Mouse (Mus musculus) forebrain, embryonic 15.5 days (tissue): ENCODE data around the gene Ifit1bl1. TPM values are rescaled to one million over a fixed set of nuclear protein-coding genes. Genes with fewer than 3 reads are reported as not detected.
"Not testable (repeated sequence)": the region's sequence is repeated elsewhere in the genome, so short reads cannot be mapped to it uniquely, and the experiment has no call there.

Source experiments
- ATAC-seq: fragments of 200-750 bp; cut with Nextera tagmentation; replicated peaks from 2 replicates; pipeline ENCODE4 v1.8.0; 2017; ENCODE audit warnings: mild to moderate bottlenecking, moderate TSS enrichment, moderate library complexity
- H3K27ac ChIP-seq: fragments of 300-500 bp; sonication (generic); replicated peaks from 2 replicates; pipeline ENCODE4 v1.5.1; 2015; ENCODE audit warnings: mild to moderate bottlenecking, inconsistent platforms
- H3K27me3 ChIP-seq: fragments of 300-500 bp; sonication (generic); 2 replicates; pipeline ENCODE4 v1.6.1; 2015; ENCODE audit warnings: inconsistent platforms
- H3K36me3 ChIP-seq: fragments of 300-500 bp; sonication (generic); 2 replicates; pipeline ENCODE4 v1.6.1; 2015; ENCODE audit warnings: mild to moderate bottlenecking, inconsistent platforms
- H3K4me1 ChIP-seq: fragments of 300-500 bp; sonication (generic); 2 replicates; pipeline ENCODE4 v1.6.1; 2015; ENCODE audit warnings: inconsistent platforms
- H3K4me2 ChIP-seq: fragments of 300-500 bp; sonication (generic); replicated peaks from 2 replicates; pipeline ENCODE4 v1.6.1; 2015; ENCODE audit warnings: mild to moderate bottlenecking, inconsistent platforms
- H3K4me3 ChIP-seq: fragments of 300-500 bp; sonication (generic); 2 replicates; pipeline ENCODE4 v1.5.1; 2015; ENCODE audit warnings: mild to moderate bottlenecking, inconsistent platforms
- H3K9ac ChIP-seq: fragments of 300-500 bp; sonication (generic); replicated peaks from 2 replicates; pipeline ENCODE4 v1.6.1; 2015; ENCODE audit warnings: mild to moderate bottlenecking, inconsistent platforms
- H3K9me3 ChIP-seq: fragments of 300-500 bp; sonication (generic); 2 replicates; pipeline ENCODE4 v1.6.1; 2016; ENCODE audit warnings: inconsistent platforms
- WGBS: fragments of 180-500 bp; shearing (Covaris S2); methylation state at CpG from one replicate; pipeline ENCODE4 v1.1.7; 2015; ENCODE audit warnings: mixed read lengths; 5-methylcytosine and 5-hydroxymethylcytosine counted together
- polyA plus RNA-seq: library from polyadenylated mRNA; unstranded; fragments of >200 nt; fragmentation: Nextera tagmentation; extraction: Ambion mirVana; gene quantifications from 2 replicates; pipeline ENCODE4 v1.2.1, GENCODE M21; 2015

The Ifit1bl1 gene
- polyA plus RNA-seq, 1 experiment from 2014 or later = 0.39 TPM

DNA sequence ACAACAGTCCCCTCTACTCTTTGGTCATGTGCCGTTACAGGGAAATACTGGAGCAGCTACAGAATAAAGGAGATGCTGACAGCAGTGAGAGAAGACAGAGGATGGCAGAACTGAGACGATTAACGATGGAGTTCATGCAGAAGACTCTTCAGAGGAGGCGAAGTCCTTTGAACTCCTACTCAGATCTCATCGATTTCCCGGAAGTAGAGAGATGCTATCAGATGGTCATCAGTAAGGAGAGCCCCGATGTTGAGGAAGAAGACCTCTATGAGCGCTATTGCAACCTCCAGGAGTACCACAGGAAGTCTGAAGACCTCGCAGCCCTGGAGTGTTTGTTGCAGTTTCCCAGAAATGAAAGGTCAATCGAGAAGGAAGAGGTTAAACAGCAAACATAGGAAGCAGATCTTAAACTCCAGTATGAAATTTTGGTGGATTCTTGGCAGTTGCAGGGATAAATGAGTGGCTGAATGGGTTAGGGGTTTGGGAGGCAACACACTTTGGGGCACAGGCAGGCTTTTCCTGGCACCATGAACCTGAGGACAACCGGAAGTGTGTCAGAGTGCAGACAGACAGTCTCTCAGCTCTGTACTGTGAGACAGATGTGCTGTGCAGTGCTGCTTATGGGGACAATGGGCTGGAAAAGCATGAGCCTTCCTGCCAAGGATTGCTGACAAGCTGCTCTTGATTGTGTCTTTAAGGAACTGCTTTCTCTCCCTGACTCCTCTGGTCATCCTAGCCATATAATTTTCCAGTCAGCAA lies 10.7 kb upstream of the Ifit1bl1 start:
- H3K9ac ChIP-seq, H3K4me2 ChIP-seq: not testable (repeated sequence)

DNA sequence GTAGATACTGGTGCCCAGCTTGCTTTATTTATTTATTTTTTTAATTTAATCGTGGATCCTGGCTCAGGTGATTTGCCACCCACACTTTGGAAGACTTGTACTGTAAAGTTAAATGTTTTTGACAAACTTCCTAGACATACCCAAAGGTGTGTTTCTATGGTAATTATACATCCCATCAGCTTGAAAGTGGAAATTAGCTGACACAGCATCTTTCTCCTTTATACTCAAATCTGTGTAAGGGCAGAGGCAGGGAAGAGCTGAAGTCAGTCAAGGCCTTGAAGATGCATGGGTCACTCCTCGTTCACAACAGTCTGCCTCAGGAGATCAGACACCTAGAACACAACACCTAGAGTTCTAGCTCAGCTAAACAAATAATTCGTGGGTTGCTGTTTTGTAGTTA lies 8.4 kb upstream of the Ifit1bl1 start:
- 75% methylated on average over 3 of the region's 3 CpGs for WGBS
- not testable (repeated sequence) for ATAC-seq, H3K9ac ChIP-seq

More for the DNA sequence above, 10.7 kb upstream of the Ifit1bl1 start:
- H3K4me3 ChIP-seq, H3K4me1 ChIP-seq, ATAC-seq, H3K9me3 ChIP-seq, H3K27me3 ChIP-seq, H3K36me3 ChIP-seq, H3K27ac ChIP-seq: not testable (repeated sequence)
- WGBS = 86% methylated on average over 5 of the region's 11 CpGs

DNA sequence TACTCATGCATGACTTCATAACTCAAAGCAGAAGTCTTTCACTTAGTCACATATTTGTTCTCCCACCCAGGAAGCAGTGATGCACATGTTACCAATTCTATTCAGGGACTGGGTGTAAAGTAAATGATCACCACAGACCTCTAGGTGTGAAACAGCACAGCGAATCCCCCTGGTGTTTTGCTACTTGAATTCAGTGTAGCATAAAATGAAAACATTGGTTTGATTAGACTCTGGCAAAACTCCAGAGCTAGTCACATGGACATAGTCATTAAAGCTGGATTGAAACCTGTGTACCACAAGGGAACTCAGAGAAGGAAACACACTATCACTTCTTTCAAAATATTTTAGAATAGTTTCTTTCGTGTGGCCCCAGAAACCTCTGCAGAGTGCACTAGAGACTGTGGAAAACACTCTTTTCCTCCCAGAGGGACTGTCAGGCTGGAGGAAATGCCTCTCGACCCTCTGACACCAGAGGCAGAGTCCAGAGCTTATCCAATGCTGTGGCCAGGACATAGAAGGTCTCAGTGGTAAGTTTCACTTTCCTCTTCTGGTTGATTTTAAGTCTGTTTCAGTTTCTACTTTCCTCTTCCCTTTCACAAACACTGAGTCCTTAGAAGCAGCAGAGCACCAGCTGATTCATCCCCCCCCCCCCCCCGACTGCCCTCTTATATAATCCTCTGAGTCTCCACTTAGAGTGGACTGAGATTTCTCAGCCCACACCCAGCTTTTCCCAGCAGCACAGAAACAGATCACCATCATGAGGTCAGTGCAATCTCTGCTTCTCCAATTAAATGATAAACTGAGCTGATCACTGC lies 5.7 kb upstream of the Ifit1bl1 start, which contains the start of gene Ifit3b:
Gene Ifit3b, plus strand, starts transcription at position 734 of the 815 bp plus-strand sequence.
- not testable (repeated sequence) for H3K4me3 ChIP-seq, H3K36me3 ChIP-seq, H3K4me1 ChIP-seq, H3K9me3 ChIP-seq, H3K4me2 ChIP-seq, H3K27ac ChIP-seq, H3K27me3 ChIP-seq, H3K9ac ChIP-seq
- WGBS = 50% methylated on average over 4 of the region's 4 CpGs
- ATAC-seq = peak; percentile 46

More for the DNA sequence above, 8.4 kb upstream of the Ifit1bl1 start:
- not testable (repeated sequence) for H3K36me3 ChIP-seq, H3K9me3 ChIP-seq, H3K4me1 ChIP-seq, H3K27me3 ChIP-seq, H3K27ac ChIP-seq, H3K4me2 ChIP-seq, H3K4me3 ChIP-seq

DNA sequence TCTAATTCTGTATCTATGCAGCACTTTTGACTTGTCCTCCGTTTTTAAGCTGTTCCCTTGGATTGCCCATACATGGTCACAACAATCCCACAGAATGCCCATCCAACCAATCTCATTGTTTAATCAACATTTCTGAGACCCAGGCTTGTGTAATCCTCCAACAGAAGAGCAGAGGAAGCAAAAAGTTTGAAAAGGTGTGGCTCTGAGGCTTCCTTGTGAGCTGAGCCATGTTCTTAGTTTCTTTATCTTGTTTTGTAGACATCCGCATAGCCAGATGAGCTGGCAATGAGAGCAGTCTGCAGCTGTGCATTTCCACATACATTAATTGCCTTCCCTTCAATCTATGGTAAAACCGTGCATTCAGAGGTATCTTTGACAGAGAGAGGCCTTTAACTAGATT lies 3.7 kb upstream of the Ifit1bl1 start:
- WGBS = 91% methylated on average over 3 of the region's 3 CpGs
- no peak overlapping the region for H3K4me3 ChIP-seq
- H3K9ac ChIP-seq = no peak overlapping the region
- no peak for ATAC-seq
- H3K27me3 ChIP-seq = no peaks in the 10 kb centered on the region
- H3K9me3 ChIP-seq = no peaks in the 10 kb centered on the region
- no peak overlapping the region for H3K4me2 ChIP-seq
- 0 out of 2 replicates have a peak, but pooled peaks cover 3% of the 10 kb centered on the region for H3K4me1 ChIP-seq
- no peak overlapping the region for H3K27ac ChIP-seq
- no peaks in the 10 kb centered on the region for H3K36me3 ChIP-seq

DNA sequence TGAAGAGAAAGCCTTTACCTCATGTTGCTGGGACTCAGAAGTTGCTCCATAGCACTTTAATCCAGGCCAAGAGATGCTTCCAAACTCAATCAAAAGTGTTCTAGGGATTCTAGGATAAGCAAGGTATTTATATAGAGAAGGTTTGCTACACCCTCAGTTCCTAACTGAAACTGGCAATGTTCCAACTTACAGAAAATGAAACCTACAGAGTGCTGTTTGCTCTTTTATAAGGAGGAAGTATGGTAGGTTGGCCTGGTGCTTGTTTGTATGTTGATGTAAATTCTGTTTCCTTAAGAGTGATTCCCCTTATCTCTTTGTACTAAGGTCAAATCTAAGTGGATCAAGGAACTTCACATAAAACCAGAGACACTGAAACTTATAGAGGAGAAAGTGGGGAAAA lies 2.5 kb downstream of the Ifit1bl1 start:
- H3K4me3 ChIP-seq, H3K36me3 ChIP-seq, H3K4me1 ChIP-seq, H3K27me3 ChIP-seq, H3K27ac ChIP-seq, H3K9me3 ChIP-seq, H3K4me2 ChIP-seq, H3K9ac ChIP-seq, ATAC-seq: not testable (repeated sequence)

DNA sequence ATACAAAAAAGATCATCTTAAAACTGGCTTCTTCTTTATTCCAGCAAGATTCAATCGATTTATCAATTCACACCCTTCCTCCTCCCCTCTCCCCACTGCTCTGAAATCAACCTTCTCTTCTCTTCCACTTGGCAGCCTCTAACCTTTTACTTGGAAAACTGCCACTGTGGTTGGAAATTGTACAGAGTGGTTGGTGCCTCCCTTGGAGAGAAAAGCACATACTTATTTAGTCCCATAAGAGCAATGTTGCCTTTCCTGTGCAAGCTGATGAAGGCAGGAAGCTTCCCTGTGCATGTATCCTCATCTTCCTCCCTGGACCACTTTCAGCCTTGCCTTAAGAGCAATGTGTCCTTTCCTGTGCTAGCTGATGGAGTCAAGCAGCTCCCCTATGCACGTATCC lies 3.4 kb downstream of the Ifit1bl1 start:
- Histone ChIP-seq H3K36me3 (no peaks in the 10 kb centered on the region), H3K27ac (no peak overlapping the region), H3K4me3 (no peak overlapping the region), H3K27me3 (no peaks in the 10 kb centered on the region), H3K9me3 (no peaks in the 10 kb centered on the region), H3K9ac (no peak overlapping the region), H3K4me1 (0 out of 2 replicates have a peak, but pooled peaks cover 3% of the 10 kb centered on the region), H3K4me2 (no peak overlapping the region)
- ATAC-seq = peak; percentile 72; the same call in 1 of the 2 replicates
- 67% methylated on average over 2 of the region's 2 CpGs for WGBS

DNA sequence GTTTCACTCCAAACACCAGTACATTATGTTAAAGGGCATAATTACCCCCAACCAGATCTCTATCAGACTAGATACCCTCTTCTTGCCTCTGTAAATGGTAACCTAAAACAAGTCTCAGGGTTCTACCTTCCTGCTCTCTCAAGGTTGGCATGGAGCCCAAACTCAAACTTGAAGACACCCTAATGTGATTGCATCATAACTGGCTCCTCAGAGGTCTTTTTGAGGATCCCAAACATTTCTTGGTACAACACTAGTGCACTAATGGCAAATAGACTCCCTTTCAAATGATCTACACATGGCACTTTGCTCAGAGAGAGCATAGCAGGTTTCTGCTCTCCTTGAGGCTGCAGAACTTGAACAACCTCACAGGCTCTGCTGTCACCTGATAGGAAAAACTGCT lies 4.9 kb downstream of the Ifit1bl1 start:
- no peaks in the 10 kb centered on the region for H3K9me3 ChIP-seq
- no peak for ATAC-seq
- H3K27me3 ChIP-seq = no peaks in the 10 kb centered on the region
- no peak overlapping the region for H3K4me2 ChIP-seq
- H3K4me1 ChIP-seq = 0 out of 2 replicates have a peak, but pooled peaks cover 3% of the 10 kb centered on the region
- no peak overlapping the region for H3K4me3 ChIP-seq
- no peak overlapping the region for H3K27ac ChIP-seq
- H3K9ac ChIP-seq = no peak overlapping the region
- H3K36me3 ChIP-seq = no peaks in the 10 kb centered on the region

DNA sequence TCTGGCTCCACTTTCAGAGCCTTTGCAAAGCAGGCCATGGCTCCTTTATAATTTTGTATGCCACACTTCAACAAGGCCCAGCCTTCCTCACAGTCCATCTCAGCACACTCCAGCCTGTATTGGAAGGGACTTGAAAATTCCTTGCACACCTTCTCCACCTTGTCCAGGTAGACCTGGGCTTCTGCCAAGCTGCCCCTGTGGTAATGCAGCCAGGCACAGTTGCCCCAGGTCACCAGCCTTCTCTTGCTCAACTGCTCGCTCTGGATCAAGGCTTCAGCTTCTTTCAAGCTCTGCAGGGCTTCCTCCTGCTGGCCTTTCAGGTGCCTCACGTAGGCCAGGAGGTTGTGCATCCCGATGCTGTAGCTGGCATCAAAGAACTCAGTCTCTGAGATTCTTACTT lies 7.2 kb downstream of the Ifit1bl1 start:
- ATAC-seq, H3K27ac ChIP-seq, H3K4me2 ChIP-seq, H3K9me3 ChIP-seq, H3K27me3 ChIP-seq, H3K36me3 ChIP-seq, H3K9ac ChIP-seq, H3K4me1 ChIP-seq, H3K4me3 ChIP-seq: not testable (repeated sequence)
- WGBS = 75% methylated on average over 3 of the region's 3 CpGs

DNA sequence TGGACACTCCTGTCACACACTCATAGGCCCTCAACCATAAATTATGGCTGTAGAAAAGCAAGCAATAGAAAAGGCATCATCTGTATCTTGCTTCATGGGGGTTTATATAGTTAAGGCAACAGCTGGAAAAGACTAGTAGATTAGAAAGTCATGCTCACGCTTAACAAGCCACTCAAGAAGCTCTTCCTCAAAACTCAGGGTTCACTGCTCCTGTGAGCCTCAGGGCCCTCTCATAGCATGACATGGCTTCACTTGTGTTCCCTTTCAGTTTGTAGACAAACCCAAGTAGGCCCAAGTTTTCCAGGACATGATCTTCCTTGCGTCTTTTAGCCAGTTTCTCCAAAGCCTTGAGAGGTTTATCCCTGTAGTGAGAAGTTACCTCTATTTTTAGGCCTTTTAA lies 8.3 kb downstream of the Ifit1bl1 start:
- H3K36me3 ChIP-seq = no peaks in the 10 kb centered on the region
- 96% methylated on average over 2 of the region's 2 CpGs for WGBS
- no peaks in the 10 kb centered on the region for H3K9me3 ChIP-seq
- H3K4me1 ChIP-seq = 0 out of 2 replicates have a peak, but pooled peaks cover 2% of the 10 kb centered on the region
- no peak overlapping the region for H3K4me2 ChIP-seq
- H3K9ac ChIP-seq = no peak overlapping the region
- no peak overlapping the region for H3K27ac ChIP-seq
- no peak for ATAC-seq
- H3K27me3 ChIP-seq = no peaks in the 10 kb centered on the region
- no peak overlapping the region for H3K4me3 ChIP-seq

DNA sequence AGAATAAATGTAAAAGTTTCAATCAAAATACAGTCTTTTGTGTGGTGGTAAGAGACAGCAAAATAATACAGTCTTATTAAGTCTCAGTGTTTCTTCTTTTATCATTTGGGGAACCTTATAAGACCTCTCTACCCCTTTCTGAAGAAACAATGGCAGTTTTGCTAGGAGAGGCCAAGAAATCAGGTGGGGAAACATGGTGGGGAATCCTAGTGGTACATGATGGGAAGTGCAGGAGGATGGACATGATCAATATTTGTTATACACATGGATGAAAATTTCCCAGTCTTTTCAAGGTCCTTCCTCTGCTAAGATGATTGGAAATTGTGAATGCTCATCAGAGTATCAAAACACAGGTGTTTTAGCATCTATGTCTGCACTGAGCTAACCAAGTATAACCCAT lies 12.8 kb downstream of the Ifit1bl1 start:
- Histone ChIP-seq H3K4me1 (no peaks in the 10 kb centered on the region), H3K27me3 (no peaks in the 10 kb centered on the region), H3K36me3 (no peaks in the 10 kb centered on the region), H3K4me2 (no peak overlapping the region), H3K4me3 (no peak overlapping the region), H3K27ac (no peak overlapping the region), H3K9me3 (no peaks in the 10 kb centered on the region), H3K9ac (no peak overlapping the region)
- no peak for ATAC-seq

DNA sequence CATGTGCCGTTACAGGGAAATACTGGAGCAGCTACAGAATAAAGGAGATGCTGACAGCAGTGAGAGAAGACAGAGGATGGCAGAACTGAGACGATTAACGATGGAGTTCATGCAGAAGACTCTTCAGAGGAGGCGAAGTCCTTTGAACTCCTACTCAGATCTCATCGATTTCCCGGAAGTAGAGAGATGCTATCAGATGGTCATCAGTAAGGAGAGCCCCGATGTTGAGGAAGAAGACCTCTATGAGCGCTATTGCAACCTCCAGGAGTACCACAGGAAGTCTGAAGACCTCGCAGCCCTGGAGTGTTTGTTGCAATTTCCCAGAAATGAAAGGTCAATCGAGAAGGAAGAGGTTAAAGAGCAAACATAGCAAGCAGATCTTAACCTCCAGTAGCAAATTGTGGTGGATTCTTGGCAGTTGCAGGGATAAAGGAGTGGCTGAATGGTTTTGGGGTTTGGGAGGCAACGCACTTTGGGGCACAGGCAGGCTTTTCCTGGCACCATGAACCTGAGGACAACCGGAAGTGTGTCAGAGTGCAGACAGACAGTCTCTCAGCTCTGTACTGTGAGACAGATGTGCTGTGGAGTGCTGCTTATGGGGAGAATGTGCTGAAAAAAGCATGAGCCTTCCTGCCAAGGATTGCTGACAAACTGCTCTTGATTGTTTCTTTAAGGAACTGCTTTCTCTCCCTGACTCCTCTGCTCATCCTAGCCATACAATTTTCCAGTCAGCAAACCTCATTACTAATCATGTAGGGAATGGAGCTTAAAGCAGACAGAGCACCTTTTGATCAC lies 13.7 kb downstream of the Ifit1bl1 start:
- not testable (repeated sequence) for H3K4me3 ChIP-seq, H3K27ac ChIP-seq, H3K4me1 ChIP-seq, H3K27me3 ChIP-seq, ATAC-seq, H3K9me3 ChIP-seq, H3K36me3 ChIP-seq, H3K9ac ChIP-seq, H3K4me2 ChIP-seq
- 91% methylated on average over 7 of the region's 12 CpGs for WGBS
